Mouse (Mus musculus): ENCODE data around the gene Magi1.

Magi1 gene

DNA sequence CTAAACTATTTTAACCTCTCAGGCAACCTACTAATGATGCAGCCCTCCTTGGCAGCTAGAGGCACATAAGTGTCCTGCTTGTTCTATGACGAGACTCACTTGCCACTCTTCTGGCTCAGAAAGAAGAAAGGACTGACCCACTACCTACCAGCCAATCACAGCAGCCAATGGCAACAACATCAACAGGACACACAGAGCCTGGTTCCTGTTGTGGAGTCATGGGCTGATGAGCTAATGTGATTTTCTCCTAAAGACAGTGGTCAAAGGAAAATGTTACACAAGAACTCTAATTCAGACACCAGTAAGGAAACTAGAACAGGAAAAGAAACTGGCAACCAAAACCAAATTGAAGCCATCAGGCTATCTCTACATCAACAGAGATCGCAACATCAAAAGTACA, 124.5 kb downstream of the Magi1 start:
- in situ Hi-C loops (cut with MseI, MboI), result no loop called here

DNA sequence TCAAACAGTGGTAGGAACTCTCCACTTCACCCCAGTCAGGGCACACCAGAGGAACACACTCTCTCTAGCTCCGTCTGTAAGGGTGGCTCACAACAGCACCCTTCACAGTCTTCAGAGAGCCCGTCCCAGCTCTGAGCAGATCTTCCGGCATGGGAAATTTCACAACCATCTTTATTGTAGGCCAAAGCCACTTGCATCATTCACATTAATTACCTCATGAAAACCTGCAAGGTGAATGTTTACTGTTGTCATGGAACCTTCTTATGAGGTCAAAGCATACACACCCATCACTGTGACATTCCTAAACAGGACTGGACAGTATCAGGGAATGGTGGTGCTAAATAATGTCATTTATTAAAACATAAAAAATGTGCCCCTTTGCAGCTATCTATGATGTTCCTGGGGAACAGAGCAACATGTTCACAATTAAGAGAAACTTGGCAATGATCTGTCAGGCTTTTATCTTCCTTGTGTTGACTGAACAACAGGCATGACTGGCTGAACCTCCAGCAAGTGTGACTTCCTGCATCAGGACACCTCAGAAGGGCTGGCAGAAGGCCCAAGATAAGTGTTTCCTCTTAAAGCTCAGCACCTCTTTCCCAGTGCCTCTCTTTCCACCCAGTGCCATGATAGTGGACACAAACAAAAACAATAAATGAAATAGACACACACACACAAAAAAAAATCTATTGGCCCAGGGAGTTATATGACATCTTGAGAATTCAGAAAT, 125.4 kb downstream of the Magi1 start:
- in situ Hi-C loops (cut with MseI, MboI), result no loop called here

DNA sequence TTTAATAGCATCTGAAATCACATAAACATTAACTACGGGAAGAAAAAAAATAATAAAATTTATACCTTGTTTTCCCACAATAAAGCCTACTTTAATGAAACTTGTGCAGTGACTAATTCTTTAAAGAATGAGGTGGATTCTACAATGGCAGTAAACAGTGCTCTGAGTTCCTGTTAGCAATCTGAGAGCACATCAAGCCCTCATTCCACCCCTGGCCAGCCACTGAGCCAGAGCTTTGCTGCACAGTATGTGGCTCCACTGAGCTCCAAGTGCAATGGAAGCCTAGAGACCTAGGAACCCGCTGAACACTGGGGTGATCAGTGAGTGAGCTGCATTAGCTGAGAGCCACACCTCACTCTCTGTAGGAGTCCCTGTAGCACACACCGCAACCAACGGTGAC, 127.7 kb downstream of the Magi1 start:
- in situ Hi-C loops (cut with MseI, MboI), result no loop called here

DNA sequence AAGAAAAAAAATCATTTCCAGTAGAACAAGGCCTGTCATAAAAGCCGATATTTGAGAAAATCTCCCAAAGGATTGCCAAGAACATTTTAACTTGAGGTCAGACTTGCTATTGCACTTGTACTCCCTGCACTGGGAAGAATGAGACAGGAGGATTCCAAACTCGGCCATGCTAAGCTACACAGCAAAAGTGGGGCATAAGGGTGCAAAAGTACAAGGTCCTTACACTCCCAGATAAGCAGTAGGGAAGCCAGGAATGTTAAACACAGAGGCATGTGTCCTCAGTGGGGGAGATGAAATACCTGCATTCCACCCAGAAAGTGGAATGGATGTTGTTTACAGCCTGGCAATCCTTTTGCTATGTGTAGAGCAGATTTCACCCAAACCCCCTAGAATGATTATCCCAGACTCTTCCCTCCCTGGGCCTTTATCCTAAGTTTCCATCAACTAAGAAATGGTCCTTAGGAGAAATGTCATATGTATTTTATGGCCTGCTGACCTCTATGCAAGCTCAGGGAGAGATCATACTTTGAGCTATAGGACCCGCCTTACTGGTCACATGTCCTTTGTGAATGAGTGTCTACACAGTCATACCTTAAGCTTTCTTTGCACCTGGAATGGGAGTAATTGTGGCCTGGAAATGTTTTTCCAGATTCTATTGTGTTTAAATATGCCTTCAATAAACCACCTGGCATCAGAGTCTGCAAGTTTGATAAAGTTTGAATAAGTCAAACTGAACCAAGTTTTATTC, 128.7 kb downstream of the Magi1 start:
- in situ Hi-C loops (cut with MseI, MboI), result no loop called here

DNA sequence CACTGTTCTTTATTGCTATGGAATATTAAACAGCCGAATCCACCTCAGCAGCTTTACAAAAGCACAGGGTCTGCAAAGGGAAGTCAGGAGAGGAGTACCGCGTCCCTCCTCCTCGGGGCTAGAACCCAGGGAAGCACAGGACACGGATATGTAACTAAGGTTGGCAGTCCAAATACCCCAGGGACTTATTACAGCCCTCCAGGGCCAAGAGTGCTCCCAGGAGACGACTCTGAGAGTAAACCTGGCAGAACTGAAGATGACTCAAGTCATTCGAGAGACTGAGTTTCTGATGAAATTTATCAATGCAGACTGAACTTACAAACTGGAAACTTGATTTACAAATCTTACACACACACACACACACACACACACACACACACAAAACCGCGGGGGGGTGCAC, 130.8 kb downstream of the Magi1 start:
- in situ Hi-C loops (cut with MseI, MboI), result no loop called here

DNA sequence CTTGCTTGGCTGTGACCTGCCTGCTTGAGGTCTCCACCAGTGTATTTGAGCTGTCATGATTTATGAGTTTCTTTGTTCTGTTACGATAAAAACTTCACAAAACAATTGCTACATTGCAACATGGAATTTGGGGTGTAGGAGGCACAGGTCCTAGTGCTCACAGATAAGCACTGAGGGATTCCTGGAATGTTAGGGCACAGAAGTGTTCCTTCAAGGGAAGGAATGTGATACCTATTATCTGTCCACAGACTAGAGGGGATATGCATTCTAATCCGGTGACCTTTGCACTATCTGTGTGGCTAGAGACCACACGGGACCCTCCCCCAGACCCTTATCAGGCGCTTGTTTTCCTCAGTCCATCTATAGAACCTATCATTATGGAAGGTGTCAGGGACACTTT, 132.8 kb downstream of the Magi1 start:
- in situ Hi-C loops (cut with MseI, MboI), result no loop called here

DNA sequence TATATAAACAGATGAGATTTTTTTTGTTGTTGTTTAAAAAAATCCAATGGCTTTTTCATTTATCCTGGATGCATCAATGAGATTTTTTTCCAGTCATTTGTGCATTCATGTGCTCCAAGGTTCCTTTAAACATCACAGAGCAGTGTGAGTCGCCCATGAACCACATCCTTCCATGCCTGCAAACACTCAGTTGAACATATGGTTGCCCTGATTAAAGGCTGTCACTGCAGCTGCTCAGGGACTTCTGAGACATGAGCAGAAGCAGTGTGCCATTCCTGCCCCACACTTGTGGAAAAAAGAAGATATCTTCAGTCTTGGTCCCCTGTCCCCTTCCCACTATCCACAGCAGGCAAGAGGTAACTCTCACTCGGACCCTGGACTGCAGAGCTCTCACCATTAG, 133.9 kb downstream of the Magi1 start:
- in situ Hi-C loops (cut with MseI, MboI), result no loop called here

DNA sequence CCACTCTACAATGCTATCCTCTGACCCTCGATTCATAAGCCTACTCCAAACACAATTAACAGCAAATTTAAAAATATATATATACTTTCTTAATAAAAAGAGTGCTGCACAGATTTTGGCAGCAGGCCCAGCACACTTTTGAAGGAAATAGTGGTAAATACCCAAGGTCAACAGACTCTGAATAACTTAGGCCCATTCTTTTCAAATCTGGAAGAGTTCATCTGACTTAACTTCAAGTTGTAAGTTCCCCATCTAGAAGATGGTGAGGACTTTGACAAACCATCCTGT, 137.6 kb downstream of the Magi1 start:
- in situ Hi-C loops (cut with MseI, MboI), result no loop called here

DNA sequence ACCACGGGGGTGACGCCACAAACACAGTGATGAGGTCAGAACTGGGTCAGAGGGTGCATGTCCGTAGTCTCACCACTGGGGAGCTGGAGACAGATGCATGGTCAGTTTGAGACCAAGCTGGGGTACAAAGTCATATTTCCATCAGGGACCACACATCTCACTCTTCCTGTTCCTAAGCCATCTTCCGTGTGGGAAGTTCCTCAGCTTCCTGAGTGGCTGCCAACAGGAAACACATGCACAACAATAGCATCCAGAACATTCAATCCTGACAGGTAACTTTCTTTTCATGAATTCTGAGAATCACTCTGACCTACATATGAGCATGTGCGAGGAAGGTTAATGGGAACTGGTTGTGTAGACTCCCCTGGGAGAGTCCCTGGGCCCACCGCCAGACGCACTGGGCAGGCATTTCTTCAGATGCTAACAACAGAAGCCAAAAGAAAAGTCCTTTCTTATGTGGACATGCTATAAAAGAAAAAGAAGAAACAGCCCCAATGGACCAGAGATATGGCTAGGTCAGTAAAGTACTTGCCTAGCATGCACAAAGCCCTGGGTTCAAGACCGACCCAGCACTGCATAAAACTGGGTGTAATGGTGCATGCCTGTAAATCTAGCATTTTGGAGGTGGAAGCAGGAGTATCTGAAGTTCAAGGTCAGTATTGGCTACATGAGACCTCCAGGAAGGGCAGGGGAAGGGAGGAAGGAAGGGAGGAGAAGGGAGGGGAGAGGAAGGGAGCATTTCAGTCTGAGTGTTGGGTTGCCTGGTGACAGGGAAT, 138.1 kb downstream of the Magi1 start:
- in situ Hi-C loops (cut with MseI, MboI), result no loop called here

DNA sequence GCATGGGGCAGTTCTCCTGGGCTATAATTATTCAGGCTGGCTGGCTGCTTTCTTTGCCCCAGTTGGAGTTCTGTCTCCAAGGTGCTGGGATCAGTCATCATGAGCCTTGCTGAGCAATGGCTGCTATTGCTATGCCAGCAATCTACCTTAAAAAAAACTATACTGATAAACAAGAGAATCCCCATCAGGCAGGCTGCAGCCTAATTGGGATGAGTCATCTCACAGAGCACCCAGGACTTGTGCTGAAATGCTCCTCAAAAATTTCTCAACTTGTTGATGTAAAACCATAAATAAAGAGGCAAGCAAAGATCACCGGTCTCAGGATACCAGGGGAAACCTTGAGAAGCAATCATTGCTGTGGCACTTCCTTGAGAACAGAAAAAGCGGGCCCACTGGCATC, 141.2 kb downstream of the Magi1 start:
- in situ Hi-C loops (cut with MseI, MboI), result no loop called here

DNA sequence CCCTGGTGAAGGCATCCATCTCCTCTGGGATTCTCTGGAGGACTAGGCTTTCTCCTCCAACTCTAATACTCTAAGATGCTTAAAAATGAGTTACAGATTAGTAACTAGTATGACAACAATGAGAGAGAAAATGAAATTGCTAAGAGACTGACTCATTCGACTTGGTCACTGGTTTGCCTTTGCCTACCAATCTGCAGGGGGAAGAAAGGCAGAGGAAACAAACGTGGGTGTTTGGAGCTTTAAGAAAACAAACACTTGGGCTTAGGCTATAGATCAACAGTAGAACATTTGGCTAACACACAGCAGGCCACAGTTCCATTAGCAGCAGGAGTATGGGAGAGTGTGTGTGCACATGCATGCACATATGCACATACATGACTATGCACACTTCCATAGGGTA, 142.2 kb downstream of the Magi1 start:
- in situ Hi-C loops (cut with MseI, MboI), result no loop called here

DNA sequence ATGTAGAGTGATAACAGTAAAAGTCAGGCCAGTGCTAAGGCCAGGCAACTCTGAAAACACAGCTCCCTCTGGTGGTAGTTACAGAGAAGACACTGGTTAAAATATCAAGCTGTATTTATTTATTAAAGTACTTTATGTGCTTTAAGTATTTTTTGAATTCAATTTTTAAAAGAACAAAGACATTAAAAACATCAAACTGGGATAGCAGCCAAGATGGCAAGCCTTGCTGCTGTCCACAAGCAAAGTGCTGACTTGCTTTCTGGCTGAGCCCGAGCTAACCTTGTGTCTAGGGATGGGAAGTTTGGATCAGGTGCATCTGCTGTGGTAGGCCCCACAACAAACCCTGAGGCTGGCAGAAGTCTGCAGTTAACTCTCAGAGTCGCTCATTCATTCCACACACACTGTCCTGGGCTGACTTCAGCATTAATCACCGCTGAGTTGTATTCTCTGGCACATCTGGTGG, 143.7 kb downstream of the Magi1 start:
- in situ Hi-C loops (cut with MseI, MboI), result no loop called here

DNA sequence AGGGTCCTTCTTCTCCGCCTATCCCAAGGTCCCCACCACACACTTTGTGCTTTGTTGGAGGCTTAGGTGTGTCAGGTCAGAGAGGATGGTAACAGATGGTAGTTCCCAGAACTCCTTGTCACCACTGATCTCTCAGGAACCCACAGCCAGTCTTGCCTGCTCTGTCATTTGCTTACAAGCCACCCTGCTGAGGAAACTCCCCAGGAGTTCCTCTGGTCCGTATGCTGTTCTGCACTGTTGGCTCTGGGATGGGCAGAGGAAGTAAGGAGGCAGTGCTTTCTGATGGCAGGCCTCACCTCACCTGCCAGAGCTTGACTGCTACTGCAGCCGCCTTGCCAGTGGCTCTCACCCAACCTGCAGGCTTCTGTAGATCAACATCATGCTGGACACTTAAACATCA, 147.0 kb downstream of the Magi1 start:
- in situ Hi-C loops (cut with MseI, MboI), result no loop called here

DNA sequence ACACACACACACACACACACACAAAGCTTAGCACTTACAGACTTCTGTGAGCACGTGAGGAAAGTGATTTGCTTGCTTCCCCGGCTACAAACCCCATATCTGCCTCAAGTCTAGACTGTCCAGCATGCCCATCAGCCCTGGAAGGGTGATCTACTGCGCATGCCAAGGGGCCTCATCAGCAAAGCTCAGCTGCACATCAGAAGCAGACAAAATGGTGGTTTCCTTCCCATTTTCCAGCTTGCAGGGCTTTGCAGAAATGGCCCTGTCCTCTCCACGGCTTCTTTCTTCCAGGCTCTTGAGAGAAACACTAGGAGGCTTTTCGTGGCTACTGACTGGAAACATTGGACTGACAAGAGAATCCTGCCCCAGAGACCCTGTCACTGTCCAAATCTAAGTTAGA, 149.6 kb downstream of the Magi1 start:
- in situ Hi-C loops (cut with MseI, MboI), result no loop called here

DNA sequence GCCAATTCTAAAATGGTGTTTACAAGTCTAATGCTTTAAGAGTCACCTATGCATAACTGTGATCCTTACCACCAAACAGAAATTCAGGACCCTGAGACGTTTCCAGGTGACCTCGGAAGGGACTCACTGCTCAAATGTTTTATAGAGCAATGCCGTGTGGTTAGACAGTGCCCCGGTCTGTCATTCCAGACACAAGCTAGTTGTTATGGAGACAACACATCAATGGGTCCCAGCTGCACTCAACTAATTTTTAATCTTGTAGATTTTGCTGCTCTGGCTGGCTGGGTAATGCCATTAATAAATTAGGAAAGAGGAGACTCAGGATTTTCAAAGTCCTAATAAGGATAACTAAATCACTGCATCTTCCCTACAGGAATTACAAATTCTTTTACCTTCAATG, 151.7 kb downstream of the Magi1 start:
- in situ Hi-C loops (cut with MseI, MboI), result no loop called here

DNA sequence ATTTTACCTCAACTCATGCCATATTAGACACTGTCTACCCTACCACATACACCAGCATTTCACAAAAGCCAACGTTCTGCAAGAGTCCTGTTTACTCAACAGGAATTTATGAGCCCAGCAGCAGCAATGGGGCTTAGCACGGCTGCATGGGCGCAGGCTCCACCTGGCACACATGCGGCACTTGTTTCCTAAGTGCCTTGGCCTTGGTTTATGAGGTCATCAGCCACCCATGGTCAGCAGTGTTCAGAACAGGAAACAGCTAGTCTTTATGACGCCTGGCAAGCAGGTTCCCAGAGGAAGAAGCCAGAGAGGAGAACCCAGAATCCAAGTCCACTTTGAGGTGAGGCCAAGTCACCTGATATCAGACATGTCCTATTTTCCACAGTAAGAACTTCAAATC, 153.3 kb downstream of the Magi1 start:
- in situ Hi-C loops (cut with MseI, MboI), result no loop called here

DNA sequence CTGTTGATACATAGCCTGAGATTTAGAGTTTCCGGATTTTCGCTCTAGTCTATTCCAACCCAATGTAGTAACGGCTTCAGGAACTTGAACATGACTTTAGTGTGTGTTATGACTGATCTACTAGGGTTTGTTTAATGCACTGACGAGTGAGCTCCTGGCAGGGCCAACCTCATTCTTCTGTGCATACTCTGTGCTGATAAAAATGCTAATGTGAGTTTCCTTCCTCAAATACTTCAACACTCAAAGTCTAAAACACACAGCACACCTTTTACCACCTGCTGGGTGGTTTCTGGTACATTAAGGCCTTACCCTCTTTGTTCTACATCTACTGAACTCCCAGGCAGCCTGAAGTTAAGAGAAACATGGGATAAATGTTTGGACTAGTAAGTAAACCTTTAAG, 157.0 kb downstream of the Magi1 start:
- in situ Hi-C loops (cut with MseI, MboI), result no loop called here

DNA sequence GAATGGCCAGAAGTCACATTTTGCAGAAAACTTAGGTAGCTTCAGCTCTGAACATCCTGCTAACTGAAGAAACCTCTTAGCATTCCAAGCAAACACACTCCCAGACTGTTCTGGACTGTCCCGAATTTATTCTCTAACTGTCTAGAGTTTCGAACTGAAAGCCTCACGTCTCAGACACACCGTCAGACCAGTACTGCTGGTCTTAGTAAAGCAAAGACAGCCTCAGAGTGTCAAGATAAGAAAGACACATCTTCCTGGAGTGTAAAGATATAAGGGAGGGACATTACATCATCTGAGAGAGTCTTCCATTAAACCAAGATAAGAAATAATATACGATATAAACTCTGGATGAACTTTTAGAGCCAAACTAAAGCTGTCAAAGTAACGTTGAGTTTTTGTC, 158.6 kb downstream of the Magi1 start:
- in situ Hi-C loops (cut with MseI, MboI), result no loop called here

DNA sequence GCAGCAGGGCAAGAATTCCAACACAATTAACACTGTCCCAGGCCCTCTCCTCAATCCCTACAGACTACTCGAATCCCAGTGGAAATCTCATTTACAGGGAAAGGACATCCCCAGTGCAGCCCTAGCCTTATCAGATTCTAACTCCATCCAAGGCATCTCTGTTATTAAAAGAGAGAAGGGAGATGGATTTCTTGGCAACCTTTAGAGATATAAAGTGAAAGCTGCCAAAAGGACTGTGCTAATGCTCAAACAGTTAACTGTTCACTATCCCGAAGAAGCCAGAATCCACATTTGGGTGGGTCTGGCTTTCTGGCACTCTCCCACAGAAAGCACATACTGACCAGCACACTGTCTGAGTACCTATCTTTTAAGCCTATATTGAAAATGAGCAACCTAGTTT, 159.4 kb downstream of the Magi1 start:
- in situ Hi-C loops (cut with MseI, MboI), result no loop called here

DNA sequence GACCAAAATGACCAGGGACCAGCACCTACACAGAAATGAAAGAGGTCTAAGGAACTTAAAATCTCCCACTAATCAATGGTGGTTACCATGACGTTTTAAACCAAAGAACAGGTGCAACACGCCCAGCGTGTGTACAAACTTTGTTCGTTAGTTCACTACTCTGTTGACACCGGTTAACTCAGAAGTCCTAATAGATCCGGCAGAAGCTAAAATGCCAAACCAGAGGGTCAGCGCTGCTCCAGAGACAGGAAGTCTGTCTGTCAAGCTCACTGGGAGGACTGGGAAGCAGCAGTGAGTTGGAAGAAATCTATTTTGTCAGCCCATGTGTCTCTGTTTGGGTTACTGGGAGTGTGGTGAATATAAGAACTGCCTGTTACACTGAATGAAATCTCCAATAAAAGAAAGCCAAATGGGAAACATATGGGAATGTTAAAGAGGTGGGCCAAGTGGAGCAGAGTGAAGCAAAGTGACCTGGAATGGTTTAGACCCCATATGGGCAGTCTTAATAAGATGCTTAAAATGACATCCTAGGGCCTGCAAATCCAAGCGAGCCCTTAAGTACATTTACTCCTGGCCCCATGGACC, 161.1 kb downstream of the Magi1 start:
- in situ Hi-C loops (cut with MseI, MboI), result no loop called here

DNA sequence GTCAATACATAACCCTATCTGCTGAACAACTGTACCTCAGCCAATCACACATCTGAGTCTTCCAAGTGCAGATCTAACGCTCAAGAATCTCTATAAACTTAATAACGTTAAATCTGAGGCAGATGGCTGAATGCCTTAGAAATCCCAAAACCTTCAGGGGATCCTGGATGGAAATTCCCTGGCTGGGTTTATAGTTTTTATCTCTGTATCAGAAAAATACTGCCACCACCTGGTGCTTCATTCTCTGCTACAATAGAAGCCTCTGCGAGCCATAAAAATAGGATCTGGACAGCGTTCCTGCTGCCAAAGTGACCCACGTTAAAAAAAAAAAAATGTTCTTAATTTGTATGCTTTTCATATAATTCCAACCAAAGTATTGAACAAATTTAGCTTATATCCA, 162.2 kb downstream of the Magi1 start:
- in situ Hi-C loops (cut with MseI, MboI), result no loop called here

Measured in mouse trophoblast stem cell (cell line).